ENCODE assay signal across 12 mouse cellular contexts in genomic region chr11:97998898-97999608, GRCm38 (mm10). TPM values are rescaled to one million over a fixed set of nuclear protein-coding genes. Genes with fewer than 3 reads are reported as not detected.
A peak's percentile ranks its signal among the peaks of the same experiment; 100 is the strongest.
DNase-seq lines count a peak whose midpoint lies in the region; ATAC-seq and TF ChIP-seq lines count a peak whose summit lies in the region.
"Had no signal": no experiment of that assay in that cellular context is flagged by ENCODE, and none has a peak within 500 bp of the region (broad histone marks: within the 10 kb centered on the region; RNA-seq: fewer than 3 reads in every experiment).

No protein-coding gene starts in this region.

- H3K4me1 ChIP-seq in bone marrow, adult 2 months (ENCODE audit: control insufficient read depth, insufficient read depth, low read length), result peaks cover 9% of the 10 kb centered on the region
- peaks cover 20% of the 10 kb centered on the region for H3K4me1 ChIP-seq in forebrain, embryonic 11.5 days (replicated peaks; ENCODE audit: control insufficient read depth, insufficient read depth, low read length)
- H3K4me1 ChIP-seq in forebrain, embryonic 12.5 days, result peaks cover 45% of the 10 kb centered on the region

- peaks cover 4% of the 10 kb centered on the region for H3K27me3 ChIP-seq in forebrain, embryonic 11.5 days (ENCODE audit: control insufficient read depth, insufficient read depth, low read length)
- peaks cover 71% of the 10 kb centered on the region for H3K27me3 ChIP-seq in forebrain, embryonic 12.5 days

- 15% methylated on average over 7 of the region's 7 CpGs for WGBS in bone marrow, adult 2 months
- 76% methylated on average over 7 of the region's 7 CpGs for WGBS in forebrain, embryonic 11.5 days
- WGBS in forebrain, embryonic 12.5 days, result 77% methylated on average over 7 of the region's 7 CpGs

- H3K36me3 ChIP-seq in forebrain, embryonic 11.5 days (ENCODE audit: control insufficient read depth, insufficient read depth, low read length), result no peaks in the 10 kb centered on the region
- peaks cover 5% of the 10 kb centered on the region; the same call in 1 of the 2 replicates for H3K36me3 ChIP-seq in forebrain, embryonic 12.5 days (replicated peaks)
- H3K36me3 ChIP-seq: heart, embryonic 12.5 days had no signal

- no peak for TF ChIP-seq CTCF in bone marrow, adult 2 months (IDR thresholded peaks at IDR 0.05; ENCODE audit: control insufficient read depth, insufficient read depth, low read length)

- H3K27ac ChIP-seq in bone marrow, adult 2 months (ENCODE audit: control insufficient read depth, insufficient read depth, low read depth, low read length, poor library complexity), result peak overlapping the region; percentile 91
- no peak overlapping the region for H3K27ac ChIP-seq in forebrain, embryonic 11.5 days (ENCODE audit: low read depth, low read length)
- H3K27ac ChIP-seq in forebrain, embryonic 12.5 days, result no peak overlapping the region
- H3K27ac ChIP-seq: gastrocnemius, adult 2 months; hindbrain, embryonic 12.5 days had no signal

- H3K4me3 ChIP-seq in bone marrow, adult 2 months (replicated peaks; ENCODE audit: control insufficient read depth, low read depth, low read length), result no peak overlapping the region
- H3K4me3 ChIP-seq in forebrain, embryonic 11.5 days (ENCODE audit: low read depth, low read length), result no peak overlapping the region
- H3K4me3 ChIP-seq in forebrain, embryonic 12.5 days (replicated peaks), result no peak overlapping the region
- H3K4me3 ChIP-seq: gastrocnemius, adult 2 months; heart, embryonic 12.5 days; hindbrain, embryonic 12.5 days had no signal

- no peak overlapping the region for H3K9ac ChIP-seq in forebrain, embryonic 11.5 days (ENCODE audit: low read length)
- H3K9ac ChIP-seq in forebrain, embryonic 12.5 days, result no peak overlapping the region
- H3K9ac ChIP-seq: heart, embryonic 12.5 days; hindbrain, embryonic 12.5 days had no signal

- DNase-seq in right cerebral cortex, postnatal 25 days, result peak; percentile 27
- no peak for DNase-seq in right cerebral cortex, postnatal 36 days (ENCODE audit: low spot score in 2 of 2)
- peak; percentile 61 for DNase-seq in skeletal muscle tissue, adult 2 months (ENCODE audit: low read depth, low spot score)
- DNase-seq in thymus, postnatal 36 days, result peak; percentile 64 to 83
- no peak for DNase-seq in forebrain, embryonic 11.5 days (ENCODE audit: low spot score)
- no peak for DNase-seq in adrenal gland, adult 2 months

- no peak for TF ChIP-seq POLR2A in bone marrow, adult 2 months (IDR thresholded peaks at IDR 0.05; ENCODE audit: borderline replicate concordance, control insufficient read depth, low read depth, low read length)

- no peak for ATAC-seq in forebrain, embryonic 11.5 days (replicated peaks; ENCODE audit: low FRiP score)
- no peak for ATAC-seq in forebrain, embryonic 12.5 days (ENCODE audit: low FRiP score)
- ATAC-seq: midbrain, embryonic 16.5 days had no signal

- H3K4me2 ChIP-seq in forebrain, embryonic 11.5 days (ENCODE audit: low read depth, low read length, severe bottlenecking), result no peak overlapping the region
- no peak overlapping the region for H3K4me2 ChIP-seq in forebrain, embryonic 12.5 days
- H3K4me2 ChIP-seq: heart, embryonic 12.5 days; hindbrain, embryonic 12.5 days had no signal

- no peaks in the 10 kb centered on the region for H3K9me3 ChIP-seq in forebrain, embryonic 11.5 days (ENCODE audit: control insufficient read depth, low read length)
- no peaks in the 10 kb centered on the region for H3K9me3 ChIP-seq in forebrain, embryonic 12.5 days
- H3K9me3 ChIP-seq: heart, embryonic 12.5 days; hindbrain, embryonic 12.5 days had no signal

RNA-seq across cellular contexts. Expression of gene Arl5c, which starts 3.1 kb away (rescaled TPM):
- 33.1 and 47.3 TPM in 2 replicates for polyA plus RNA-seq in bone marrow, adult 2 months (2011; ENCODE audit: insufficient read depth, insufficient read length, low replicate concordance, missing spikeins)
- polyA plus RNA-seq in forebrain, embryonic 11.5 days (2014; fragmentation: Nextera tagmentation; extraction: Ambion mirVana), result 10.4 and 12.3 TPM in 2 replicates
- total RNA-seq in adrenal gland, adult 2 months (2021), result 1 to 10 TPM in 1 of 2 experiments, under 1 TPM in 1; 0.29 to 1.2 TPM
- polyA plus RNA-seq in adrenal gland, adult 2 months (2012; rRNA removed), result 0.43 and 0.87 TPM in 2 replicates
- 7.0 and 7.8 TPM in 2 replicates for polyA plus RNA-seq in forebrain, embryonic 12.5 days (2016; fragmentation: Nextera tagmentation; extraction: Ambion mirVana)

RNA-seq across cellular contexts. Expression of gene Plxdc1, which starts 12.8 kb away (rescaled TPM):
- polyA plus RNA-seq in bone marrow, adult 2 months (2011; ENCODE audit: insufficient read depth, insufficient read length, low replicate concordance, missing spikeins), result 2.0 and 11.9 TPM in 2 replicates
- 0.20 TPM in 1 of 2 replicates, not detected in the other for polyA plus RNA-seq in forebrain, embryonic 11.5 days (2014; fragmentation: Nextera tagmentation; extraction: Ambion mirVana)
- 10 to 100 TPM; 17.5 to 22.2 TPM for total RNA-seq in adrenal gland, adult 2 months (2021)
- polyA plus RNA-seq in adrenal gland, adult 2 months (2012; rRNA removed), result 11.0 and 13.7 TPM in 2 replicates
- polyA plus RNA-seq in forebrain, embryonic 12.5 days (2016; fragmentation: Nextera tagmentation; extraction: Ambion mirVana), result 0.22 and 0.33 TPM in 2 replicates

RNA-seq across cellular contexts. Expression of gene Cacnb1, which starts 23.8 kb away (rescaled TPM):
- polyA plus RNA-seq in bone marrow, adult 2 months (2011; ENCODE audit: insufficient read depth, insufficient read length, low replicate concordance, missing spikeins), result 4.6 and 5.3 TPM in 2 replicates
- polyA plus RNA-seq in forebrain, embryonic 11.5 days (2014; fragmentation: Nextera tagmentation; extraction: Ambion mirVana), result 9.6 and 11.1 TPM in 2 replicates
- total RNA-seq in adrenal gland, adult 2 months (2021), result 1 to 10 TPM; 6.9 to 9.6 TPM
- 14.4 and 14.5 TPM in 2 replicates for polyA plus RNA-seq in adrenal gland, adult 2 months (2012; rRNA removed)
- polyA plus RNA-seq in forebrain, embryonic 12.5 days (2016; fragmentation: Nextera tagmentation; extraction: Ambion mirVana), result 22.5 and 29.3 TPM in 2 replicates

RNA-seq across cellular contexts. Expression of gene Rpl19, which starts 27.5 kb away (rescaled TPM):
- 864 and 1,335 TPM in 2 replicates for polyA plus RNA-seq in bone marrow, adult 2 months (2011; ENCODE audit: insufficient read depth, insufficient read length, low replicate concordance, missing spikeins)
- polyA plus RNA-seq in forebrain, embryonic 11.5 days (2014; fragmentation: Nextera tagmentation; extraction: Ambion mirVana), result 897 and 919 TPM in 2 replicates
- total RNA-seq in adrenal gland, adult 2 months (2021), result 1,000 to 10,000 TPM; 1,223 to 1,284 TPM
- 128 and 129 TPM in 2 replicates for polyA plus RNA-seq in adrenal gland, adult 2 months (2012; rRNA removed)
- 737 and 747 TPM in 2 replicates for polyA plus RNA-seq in forebrain, embryonic 12.5 days (2016; fragmentation: Nextera tagmentation; extraction: Ambion mirVana)

RNA-seq across cellular contexts. Expression of gene Stac2, which starts 54.2 kb away (rescaled TPM):
- polyA plus RNA-seq in bone marrow, adult 2 months (2011; ENCODE audit: insufficient read depth, insufficient read length, low replicate concordance, missing spikeins), result 0.52 and 1.0 TPM in 2 replicates
- polyA plus RNA-seq in forebrain, embryonic 11.5 days (2014; fragmentation: Nextera tagmentation; extraction: Ambion mirVana), result 0.81 and 0.86 TPM in 2 replicates
- total RNA-seq in adrenal gland, adult 2 months (2021), result 1 to 10 TPM; 3.6 to 4.0 TPM
- polyA plus RNA-seq in adrenal gland, adult 2 months (2012; rRNA removed), result 0.71 and 0.83 TPM in 2 replicates
- polyA plus RNA-seq in forebrain, embryonic 12.5 days (2016; fragmentation: Nextera tagmentation; extraction: Ambion mirVana), result 1.6 TPM in 2 replicates

Comparison
In these comparisons a context has a peak if more than half of its experiments do, and no peak if none do; other contexts are left out.
1. DNase-seq: peak in right cerebral cortex, postnatal 25 days (single experiment), skeletal muscle tissue, adult 2 months (single experiment) and thymus, postnatal 36 days (2 of 2); none in right cerebral cortex, postnatal 36 days (0 of 2), forebrain, embryonic 11.5 days (single experiment) and adrenal gland, adult 2 months (single experiment).